Mouse (Mus musculus): ENCODE measurements around the gene Ace. TPM values are rescaled to one million over a fixed set of nuclear protein-coding genes. Genes with fewer than 3 reads are reported as not detected.

The Ace gene
- polyA plus RNA-seq, 1 experiment from 2014 or later, result 4.8 TPM

DNA sequence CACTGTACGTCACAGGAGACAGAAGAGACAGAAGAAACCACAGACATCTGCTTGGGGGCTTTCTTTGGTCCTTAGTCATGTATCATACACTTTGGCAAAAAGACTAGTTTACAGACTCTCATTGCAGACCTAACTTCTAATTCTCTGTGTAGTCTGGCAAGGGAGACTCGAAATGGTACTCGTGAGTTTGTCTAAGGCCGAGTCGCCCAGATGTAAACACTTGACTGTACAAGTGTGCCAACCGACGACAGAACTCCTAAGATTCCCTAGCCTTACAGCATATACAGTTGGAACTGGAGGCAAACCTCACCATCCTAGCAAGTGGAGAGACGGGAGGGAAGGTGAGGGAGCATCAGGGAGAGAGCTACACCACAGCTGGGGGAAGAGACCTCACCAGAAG lies 34.0 kb upstream of the Ace start:
- Histone ChIP-seq H3K4me2 (replicated peaks; ENCODE audit: low read depth, low read length) (no peak overlapping the region), H3K27ac (ENCODE audit: low read depth, low read length) (no peak overlapping the region), H3K4me1 (ENCODE audit: control insufficient read depth, insufficient read depth, low read length) (no peaks in the 10 kb centered on the region), H3K4me3 (ENCODE audit: low read length) (no peak overlapping the region), H3K36me3 (ENCODE audit: control insufficient read depth, insufficient read depth, low read length) (no peaks in the 10 kb centered on the region), H3K27me3 (ENCODE audit: control insufficient read depth, insufficient read depth, low read length) (no peaks in the 10 kb centered on the region), H3K9ac (ENCODE audit: low read depth, low read length) (no peak overlapping the region), H3K9me3 (ENCODE audit: control insufficient read depth, low read length) (no peaks in the 10 kb centered on the region)
- 86% methylated on average over 8 of the region's 8 CpGs for WGBS
- no peak for ATAC-seq (ENCODE audit: low FRiP score, low TSS enrichment)

DNA sequence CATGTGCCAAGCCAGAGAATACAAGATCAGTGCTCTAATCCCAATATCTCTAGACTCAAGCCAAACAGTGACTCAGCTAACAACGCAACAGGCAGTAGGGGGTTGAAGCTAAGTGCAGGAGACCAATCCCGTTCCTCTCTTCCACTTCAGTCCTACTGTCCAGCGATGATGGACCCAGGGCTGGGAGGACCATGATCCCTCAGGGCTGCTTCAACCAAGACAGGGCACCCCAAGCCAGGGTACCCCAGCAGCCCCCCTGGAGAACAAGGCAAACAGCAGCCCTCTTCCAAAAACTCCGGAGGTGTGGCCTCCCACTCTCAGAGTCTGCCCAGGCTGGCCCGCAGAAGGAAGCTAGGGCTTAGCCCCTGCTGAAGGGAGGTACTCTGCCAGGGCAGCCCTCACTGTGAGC lies 33.4 kb upstream of the Ace start:
- Histone ChIP-seq H3K9me3 (ENCODE audit: control insufficient read depth, low read length) (no peaks in the 10 kb centered on the region), H3K9ac (ENCODE audit: low read depth, low read length) (no peak overlapping the region), H3K4me1 (ENCODE audit: control insufficient read depth, insufficient read depth, low read length) (no peaks in the 10 kb centered on the region), H3K36me3 (ENCODE audit: control insufficient read depth, insufficient read depth, low read length) (no peaks in the 10 kb centered on the region), H3K4me3 (ENCODE audit: low read length) (no peak overlapping the region), H3K27ac (ENCODE audit: low read depth, low read length) (no peak overlapping the region), H3K27me3 (ENCODE audit: control insufficient read depth, insufficient read depth, low read length) (no peaks in the 10 kb centered on the region), H3K4me2 (replicated peaks; ENCODE audit: low read depth, low read length) (no peak overlapping the region)
- ATAC-seq (ENCODE audit: low FRiP score, low TSS enrichment), result no peak
- 68% methylated on average over 5 of the region's 5 CpGs for WGBS

DNA sequence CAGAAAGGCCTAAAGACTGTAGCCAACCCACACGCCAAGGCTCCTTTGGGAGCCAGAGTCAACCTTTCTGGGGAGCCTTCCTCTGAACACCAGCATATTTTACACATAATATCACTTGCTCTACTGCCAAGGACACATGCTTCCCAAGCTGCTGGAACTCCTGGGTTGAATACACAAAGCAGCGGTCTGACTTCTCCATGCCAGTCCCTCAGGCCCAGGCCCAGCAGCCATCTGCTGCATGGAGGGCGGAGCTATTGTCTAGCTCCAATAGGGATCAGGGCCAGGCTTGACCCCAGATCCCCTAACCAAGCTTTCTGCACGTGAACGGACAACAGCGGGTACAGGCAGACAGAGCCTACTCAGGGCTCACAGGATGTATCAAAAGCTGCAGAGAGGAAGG lies 32.9 kb upstream of the Ace start:
- Histone ChIP-seq H3K27ac (ENCODE audit: low read depth, low read length) (no peak overlapping the region), H3K27me3 (ENCODE audit: control insufficient read depth, insufficient read depth, low read length) (no peaks in the 10 kb centered on the region), H3K4me2 (replicated peaks; ENCODE audit: low read depth, low read length) (no peak overlapping the region), H3K4me3 (ENCODE audit: low read length) (no peak overlapping the region), H3K4me1 (ENCODE audit: control insufficient read depth, insufficient read depth, low read length) (no peaks in the 10 kb centered on the region), H3K36me3 (ENCODE audit: control insufficient read depth, insufficient read depth, low read length) (no peaks in the 10 kb centered on the region), H3K9me3 (ENCODE audit: control insufficient read depth, low read length) (no peaks in the 10 kb centered on the region), H3K9ac (ENCODE audit: low read depth, low read length) (no peak overlapping the region)
- 65% methylated on average over 6 of the region's 6 CpGs for WGBS
- no peak for ATAC-seq (ENCODE audit: low FRiP score, low TSS enrichment)

DNA sequence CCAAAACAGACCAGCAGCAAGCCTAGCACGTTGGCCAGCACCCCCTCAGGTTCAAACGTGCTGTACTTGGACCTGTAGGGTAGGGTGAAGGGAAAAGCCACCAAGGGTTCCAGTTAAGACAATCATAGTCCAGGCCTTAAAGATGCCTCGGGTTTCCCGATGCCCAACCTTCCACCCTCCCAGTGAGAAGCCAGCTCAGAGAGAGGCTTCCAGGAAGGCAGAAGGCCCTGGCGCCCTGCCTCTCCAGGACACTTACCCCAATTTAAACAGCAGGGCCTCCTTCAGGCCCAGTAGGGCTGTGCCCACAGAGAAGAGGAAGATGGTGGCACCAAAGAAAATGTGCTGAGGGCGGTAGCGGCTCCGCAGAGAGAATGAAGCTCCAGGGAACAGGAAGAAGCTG lies 32.2 kb upstream of the Ace start:
- Histone ChIP-seq H3K27ac (ENCODE audit: low read depth, low read length) (no peak overlapping the region), H3K4me2 (replicated peaks; ENCODE audit: low read depth, low read length) (no peak overlapping the region), H3K4me1 (ENCODE audit: control insufficient read depth, insufficient read depth, low read length) (no peaks in the 10 kb centered on the region), H3K4me3 (ENCODE audit: low read length) (no peak overlapping the region), H3K9ac (ENCODE audit: low read depth, low read length) (no peak overlapping the region), H3K9me3 (ENCODE audit: control insufficient read depth, low read length) (no peaks in the 10 kb centered on the region), H3K27me3 (ENCODE audit: control insufficient read depth, insufficient read depth, low read length) (no peaks in the 10 kb centered on the region), H3K36me3 (ENCODE audit: control insufficient read depth, insufficient read depth, low read length) (no peaks in the 10 kb centered on the region)
- WGBS, result 89% methylated on average over 8 of the region's 8 CpGs
- ATAC-seq (ENCODE audit: low FRiP score, low TSS enrichment), result no peak

DNA sequence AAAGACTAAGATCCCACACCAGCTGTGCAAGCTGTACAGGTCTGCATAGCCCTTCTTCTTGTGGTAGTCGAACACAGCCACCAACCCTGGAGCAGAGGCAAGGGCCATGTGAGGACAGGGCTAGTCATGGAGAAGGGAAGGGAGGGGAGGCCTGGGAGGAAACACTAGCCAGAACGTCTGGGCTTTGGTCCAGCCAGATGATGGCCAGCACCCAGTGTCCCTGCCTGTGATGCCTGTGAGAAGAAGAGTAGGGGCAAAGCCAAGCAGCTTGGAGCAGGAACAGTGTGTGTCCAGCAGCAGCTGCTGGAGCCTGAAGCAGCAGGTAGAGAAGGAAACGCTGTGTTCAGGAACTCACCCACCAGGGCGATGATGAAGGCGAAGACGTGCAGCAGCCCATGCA lies 31.5 kb upstream of the Ace start:
- Histone ChIP-seq H3K27me3 (ENCODE audit: control insufficient read depth, insufficient read depth, low read length) (no peaks in the 10 kb centered on the region), H3K4me1 (ENCODE audit: control insufficient read depth, insufficient read depth, low read length) (no peaks in the 10 kb centered on the region), H3K9ac (ENCODE audit: low read depth, low read length) (no peak overlapping the region), H3K4me3 (ENCODE audit: low read length) (no peak overlapping the region), H3K4me2 (replicated peaks; ENCODE audit: low read depth, low read length) (no peak overlapping the region), H3K9me3 (ENCODE audit: control insufficient read depth, low read length) (no peaks in the 10 kb centered on the region), H3K36me3 (ENCODE audit: control insufficient read depth, insufficient read depth, low read length) (no peaks in the 10 kb centered on the region), H3K27ac (ENCODE audit: low read depth, low read length) (no peak overlapping the region)
- no peak for ATAC-seq (ENCODE audit: low FRiP score, low TSS enrichment)
- WGBS, result 85% methylated on average over 6 of the region's 6 CpGs

DNA sequence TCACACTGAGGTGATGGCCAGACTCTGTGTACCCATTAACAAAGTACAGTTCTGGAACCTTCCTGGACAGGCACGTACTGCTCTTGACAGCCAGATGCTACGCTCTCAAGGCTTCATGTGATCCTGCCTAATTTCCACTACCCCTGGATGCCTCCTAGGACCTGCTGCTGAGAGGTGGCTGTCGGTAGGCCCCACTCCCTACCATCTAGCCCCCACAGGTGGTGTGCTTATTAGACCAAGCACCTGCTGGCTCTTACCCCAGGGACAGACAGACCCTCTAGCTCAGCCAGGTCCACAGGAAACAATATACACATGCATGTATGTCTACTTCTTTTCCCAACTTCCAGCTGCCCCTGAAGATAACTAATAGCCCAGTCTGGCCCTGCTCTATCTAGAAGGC lies 30.8 kb upstream of the Ace start:
- 96% methylated on average over 3 of the region's 3 CpGs for WGBS
- H3K9ac ChIP-seq (ENCODE audit: low read depth, low read length), result no peak overlapping the region
- H3K4me2 ChIP-seq (replicated peaks; ENCODE audit: low read depth, low read length), result no peak overlapping the region
- H3K4me3 ChIP-seq (ENCODE audit: low read length), result no peak overlapping the region
- no peaks in the 10 kb centered on the region for H3K27me3 ChIP-seq (ENCODE audit: control insufficient read depth, insufficient read depth, low read length)
- H3K9me3 ChIP-seq (ENCODE audit: control insufficient read depth, low read length), result no peaks in the 10 kb centered on the region
- ATAC-seq (ENCODE audit: low FRiP score, low TSS enrichment), result no peak
- no peak overlapping the region for H3K27ac ChIP-seq (ENCODE audit: low read depth, low read length)
- H3K36me3 ChIP-seq (ENCODE audit: control insufficient read depth, insufficient read depth, low read length), result no peaks in the 10 kb centered on the region
- no peaks in the 10 kb centered on the region for H3K4me1 ChIP-seq (ENCODE audit: control insufficient read depth, insufficient read depth, low read length)

DNA sequence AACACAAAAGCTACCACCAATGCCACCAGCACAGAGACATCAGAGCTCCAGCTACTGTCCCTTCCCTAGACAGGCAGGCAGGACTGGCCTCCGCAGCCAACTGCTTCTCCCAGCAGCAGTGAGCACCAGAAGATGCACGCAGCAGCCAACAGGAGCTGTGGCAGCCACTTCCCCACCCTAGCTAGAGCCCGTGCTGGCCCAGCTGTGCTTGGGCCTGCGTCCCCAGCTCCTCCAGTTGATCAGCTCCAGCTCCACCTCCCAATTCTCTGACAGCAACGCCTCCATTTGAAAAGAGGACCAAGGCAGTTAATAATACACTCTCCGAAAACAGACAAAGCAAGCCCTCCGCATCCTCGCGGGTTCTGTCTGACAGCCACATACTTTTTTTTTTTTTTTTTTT lies 29.0 kb upstream of the Ace start:
- Histone ChIP-seq H3K9me3 (ENCODE audit: control insufficient read depth, low read length) (no peaks in the 10 kb centered on the region), H3K4me3 (ENCODE audit: low read length) (no peak overlapping the region), H3K9ac (ENCODE audit: low read depth, low read length) (no peak overlapping the region), H3K36me3 (ENCODE audit: control insufficient read depth, insufficient read depth, low read length) (no peaks in the 10 kb centered on the region), H3K4me1 (ENCODE audit: control insufficient read depth, insufficient read depth, low read length) (peaks cover 4% of the 10 kb centered on the region; the same call in 1 of the 2 replicates), H3K27me3 (ENCODE audit: control insufficient read depth, insufficient read depth, low read length) (no peaks in the 10 kb centered on the region; the same call in 1 of the 2 replicates), H3K4me2 (replicated peaks; ENCODE audit: low read depth, low read length) (no peak overlapping the region), H3K27ac (ENCODE audit: low read depth, low read length) (no peak overlapping the region)
- no peak for ATAC-seq (ENCODE audit: low FRiP score, low TSS enrichment)
- WGBS, result 63% methylated on average over 9 of the region's 9 CpGs

DNA sequence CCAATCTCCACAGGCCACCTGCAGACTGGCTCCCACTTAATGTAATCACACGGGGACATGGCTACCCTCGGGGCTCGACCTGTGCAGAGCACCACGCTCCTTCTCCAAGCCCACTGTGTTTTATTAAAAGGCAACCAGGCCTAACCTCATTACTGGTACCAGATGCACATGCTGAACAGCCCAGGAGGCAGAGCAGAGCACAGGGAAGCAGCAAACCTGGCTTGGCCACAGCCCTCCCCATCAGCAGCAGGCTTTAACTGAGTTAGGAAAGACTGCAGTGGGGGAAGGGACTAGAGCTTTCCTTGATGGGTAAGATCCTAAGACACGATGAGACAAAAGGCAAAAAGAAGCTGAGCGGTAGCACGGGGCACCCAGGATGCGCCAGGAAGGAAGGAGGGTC lies 25.8 kb upstream of the Ace start:
- Histone ChIP-seq H3K9me3 (ENCODE audit: control insufficient read depth, low read length) (no peaks in the 10 kb centered on the region), H3K36me3 (ENCODE audit: control insufficient read depth, insufficient read depth, low read length) (no peaks in the 10 kb centered on the region), H3K4me2 (replicated peaks; ENCODE audit: low read depth, low read length) (no peak overlapping the region), H3K27me3 (ENCODE audit: control insufficient read depth, insufficient read depth, low read length) (peaks cover 4% of the 10 kb centered on the region), H3K4me3 (ENCODE audit: low read length) (no peak overlapping the region), H3K27ac (ENCODE audit: low read depth, low read length) (no peak overlapping the region), H3K9ac (ENCODE audit: low read depth, low read length) (no peak overlapping the region), H3K4me1 (ENCODE audit: control insufficient read depth, insufficient read depth, low read length) (peaks cover 4% of the 10 kb centered on the region; the same call in 1 of the 2 replicates)
- no peak; the same call in 1 of the 2 replicates for ATAC-seq (ENCODE audit: low FRiP score, low TSS enrichment)
- WGBS, result 69% methylated on average over 8 of the region's 8 CpGs

DNA sequence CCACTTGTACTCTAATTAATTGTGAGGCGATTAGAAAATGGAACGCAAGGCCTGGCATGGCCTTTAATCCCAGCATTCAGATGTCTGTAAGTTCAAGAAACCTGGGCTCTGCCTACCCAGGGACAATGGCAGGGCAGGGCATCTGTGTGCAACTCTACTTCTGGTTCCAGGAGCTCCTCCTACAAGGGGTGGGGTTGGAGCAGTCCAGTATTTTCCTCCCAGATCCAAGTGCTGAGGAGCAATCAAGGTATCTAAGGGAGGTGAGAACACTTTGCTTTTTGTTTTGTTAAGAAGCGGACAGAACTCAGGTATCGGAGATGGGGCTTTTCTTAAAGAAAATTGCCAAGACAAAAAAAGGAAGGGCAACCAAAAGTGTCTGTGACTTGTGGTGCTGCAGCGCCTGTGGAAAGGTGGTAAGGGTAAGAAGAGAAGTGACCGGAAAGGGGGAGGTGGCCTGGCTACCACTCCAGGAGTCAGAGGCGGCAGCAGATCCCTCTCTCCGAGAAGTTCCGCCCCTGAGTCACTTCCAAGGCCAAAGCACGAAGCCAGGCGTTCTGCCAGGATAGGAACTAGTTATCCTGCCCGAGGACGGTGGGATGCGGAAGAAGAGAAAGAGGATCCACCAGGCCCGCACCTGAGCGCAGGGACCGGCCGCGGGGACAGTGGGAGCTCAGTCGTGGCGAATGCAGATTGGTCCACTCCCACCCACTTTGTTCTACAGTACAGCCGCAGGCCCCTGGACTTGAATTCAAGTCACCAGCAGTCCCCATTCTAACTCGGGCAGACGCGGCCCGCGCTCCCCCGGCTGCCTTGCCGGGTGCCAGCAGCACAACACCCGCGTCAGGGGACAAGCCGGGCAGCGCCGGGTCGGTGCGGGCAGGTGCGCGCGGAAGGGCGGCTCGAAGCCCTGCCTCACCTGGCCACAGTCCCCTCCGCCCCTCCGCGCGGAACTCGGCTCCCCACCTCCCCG lies 24.3 kb upstream of the Ace start:
- 5% methylated on average over 47 of the region's 47 CpGs for WGBS
- Histone ChIP-seq H3K36me3 (ENCODE audit: control insufficient read depth, insufficient read depth, low read length) (no peaks in the 10 kb centered on the region), H3K4me1 (ENCODE audit: control insufficient read depth, insufficient read depth, low read length) (peaks cover 4% of the 10 kb centered on the region; the same call in 1 of the 2 replicates), H3K4me3 (ENCODE audit: low read length) (peak overlapping the region; percentile 70), H3K27me3 (ENCODE audit: control insufficient read depth, insufficient read depth, low read length) (peaks cover 4% of the 10 kb centered on the region), H3K9ac (ENCODE audit: low read depth, low read length) (peak overlapping the region; percentile 72), H3K4me2 (replicated peaks; ENCODE audit: low read depth, low read length) (peak overlapping the region; percentile 85), H3K9me3 (ENCODE audit: control insufficient read depth, low read length) (no peaks in the 10 kb centered on the region), H3K27ac (ENCODE audit: low read depth, low read length) (peak overlapping the region; percentile 57)
- peak; percentile 33 for ATAC-seq (ENCODE audit: low FRiP score, low TSS enrichment)
